Mouse (Mus musculus) brain, embryonic 14.5 days (tissue): ENCODE measurements around the gene Chd8. TPM values are rescaled to one million over a fixed set of nuclear protein-coding genes. Genes with fewer than 3 reads are reported as not detected.

Experiments used
- DNase-seq: peaks from one replicate; pipeline ENCODE4 v3.0.0-alpha.2; 2011; ENCODE audit warnings: low read depth
- CTCF ChIP-seq: fragments of 200-500 bp; IDR thresholded peaks from 2 replicates; pipeline ENCODE4 v1.5.1; 2012; ENCODE audit warnings: inconsistent platforms, mild to moderate bottlenecking, moderate library complexity, borderline replicate concordance; ENCODE audit not compliant: insufficient read depth, insufficient read length; ENCODE audit errors: extremely low read depth
- POLR2A ChIP-seq: fragments of 200-500 bp; IDR thresholded peaks from 2 replicates; pipeline ENCODE4 v1.6.1; 2012; ENCODE audit warnings: mild to moderate bottlenecking, inconsistent platforms, borderline replicate concordance; ENCODE audit not compliant: poor library complexity, insufficient read depth, insufficient read length, severe bottlenecking; ENCODE audit errors: extremely low read depth
- polyA plus RNA-seq: library from polyadenylated mRNA; depleted of rRNA; stranded (reverse); fragments of >200 nt; gene quantifications from 2 replicates; pipeline ENCODE4 v1.2.3, GENCODE M21; 2012; rRNA removed

The Chd8 gene
- polyA plus RNA-seq, 1 experiment, result 75.4 TPM

GRCm38 (mm10) chr14:52149888-52150287 is 107.7 kb downstream of the Chd8 start:
- TF ChIP-seq POLR2A (no peak), CTCF (no peak)
- DNase-seq, result no peak

Other genes starting within 250 kb of the Chd8 start
- 1.9 and 3.6 TPM in 2 replicates for gene Tmem253, start 242.1 kb downstream of the Chd8 start, polyA plus RNA-seq
- gene Zfp219, start 237.0 kb downstream of the Chd8 start, polyA plus RNA-seq, result 177 and 242 TPM in 2 replicates
- not detected in 2 replicates for gene Olfr221, start 215.3 kb downstream of the Chd8 start, polyA plus RNA-seq
- 405 and 455 TPM in 2 replicates for gene Hnrnpc, start 153.8 kb downstream of the Chd8 start, polyA plus RNA-seq
- gene Rpgrip1, start 147.1 kb downstream of the Chd8 start, polyA plus RNA-seq, result 2.0 and 2.3 TPM in 2 replicates
- 28.9 and 44.9 TPM in 2 replicates for gene Supt16, start 60.4 kb downstream of the Chd8 start, polyA plus RNA-seq
- 54.6 and 58.9 TPM in 2 replicates for gene Tox4, start 21.4 kb upstream of the Chd8 start, polyA plus RNA-seq
- 51.7 and 59.0 TPM in 2 replicates for gene Rab2b, start 21.8 kb upstream of the Chd8 start, polyA plus RNA-seq
- 46.1 and 46.2 TPM in 2 replicates for gene Mettl3, start 47.3 kb upstream of the Chd8 start, polyA plus RNA-seq
- 57.8 and 72.6 TPM in 2 replicates for gene Sall2, start 71.0 kb upstream of the Chd8 start, polyA plus RNA-seq
- not detected in 2 replicates for gene Olfr1513, start 98.6 kb upstream of the Chd8 start, polyA plus RNA-seq
- not detected in 2 replicates for gene Olfr1512, start 121.4 kb upstream of the Chd8 start, polyA plus RNA-seq
- gene Olfr1511, start 139.6 kb upstream of the Chd8 start, polyA plus RNA-seq, result not detected in 2 replicates
- not detected in 2 replicates for gene Olfr1510, start 156.6 kb upstream of the Chd8 start, polyA plus RNA-seq
- gene Olfr1509, start 185.2 kb upstream of the Chd8 start, polyA plus RNA-seq, result not detected in 2 replicates
- gene Olfr1508, start 209.7 kb upstream of the Chd8 start, polyA plus RNA-seq, result not detected in 2 replicates
- gene Olfr1507, start 238.0 kb upstream of the Chd8 start, polyA plus RNA-seq, result not detected in 2 replicates